Mouse (Mus musculus) forelimb bud, embryonic 11.5 days (tissue): ENCODE results near the gene Nom1.
"Not testable (repeated sequence)": the region's sequence is repeated elsewhere in the genome, so short reads cannot be mapped to it uniquely, and the experiment has no call there.

Source experiments
- DNase-seq: peaks from one replicate; pipeline ENCODE4 v3.0.0-alpha.2; 2012; ENCODE audit warnings: low read depth, low spot score

Gene Nom1

GRCm38 (mm10) chr5:29434228-29434871 lies at the start of gene Nom1:
Gene Nom1, plus strand, starts transcription at chr5:29434664.
- DNase-seq: peak; percentile 92

GRCm38 (mm10) chr5:29387591-29387990 lies 46.9 kb upstream of the Nom1 start:
- no peak for DNase-seq

- DNase-seq: no peak
These were observed 46.1 kb upstream of the Nom1 start for GRCm38 (mm10) chr5:29388181-29388943.

- peak; percentile 72 for DNase-seq
These were observed 45.3 kb upstream of the Nom1 start for GRCm38 (mm10) chr5:29388944-29389765.

- DNase-seq: no peak
These were observed 36.0 kb upstream of the Nom1 start for GRCm38 (mm10) chr5:29398427-29398826.

- DNase-seq: no peak
These were observed 23.6 kb upstream of the Nom1 start for GRCm38 (mm10) chr5:29410854-29411253.

- DNase-seq: no peak
These were observed 21.4 kb upstream of the Nom1 start for GRCm38 (mm10) chr5:29413041-29413440.

GRCm38 (mm10) chr5:29423330-29423729 lies 11.1 kb upstream of the Nom1 start:
- not testable (repeated sequence) for DNase-seq

- no peak for DNase-seq
These were observed 451 bp downstream of the Nom1 start for GRCm38 (mm10) chr5:29434872-29435358.

GRCm38 (mm10) chr5:29435491-29435890 lies 1.0 kb downstream of the Nom1 start:
- DNase-seq: no peak

GRCm38 (mm10) chr5:29436728-29437127 lies 2.3 kb downstream of the Nom1 start:
- not testable (repeated sequence) for DNase-seq

GRCm38 (mm10) chr5:29445275-29445674 lies 10.8 kb downstream of the Nom1 start:
- no peak for DNase-seq

GRCm38 (mm10) chr5:29452352-29452751 lies 17.9 kb downstream of the Nom1 start:
- no peak for DNase-seq

GRCm38 (mm10) chr5:29456895-29457656 lies 22.6 kb downstream of the Nom1 start:
- no peak for DNase-seq

GRCm38 (mm10) chr5:29462943-29463686 lies 28.7 kb downstream of the Nom1 start:
- DNase-seq: no peak

GRCm38 (mm10) chr5:29467489-29468350 lies 33.3 kb downstream of the Nom1 start:
- peak; percentile 57 for DNase-seq

- DNase-seq: no peak
These were observed 34.0 kb downstream of the Nom1 start for GRCm38 (mm10) chr5:29468351-29469065.

GRCm38 (mm10) chr5:29469501-29469900 lies 35.0 kb downstream of the Nom1 start:
- no peak for DNase-seq

GRCm38 (mm10) chr5:29470271-29470670 lies 35.8 kb downstream of the Nom1 start:
- no peak for DNase-seq
